Mouse (Mus musculus) limb, embryonic 11.5 days (tissue): ENCODE results near the gene Hspa12a. TPM values are rescaled to one million over a fixed set of nuclear protein-coding genes. Genes with fewer than 3 reads are reported as not detected.

ENCODE experiments used
- ATAC-seq: fragments of 200-750 bp; cut with Nextera tagmentation; 2 replicates; pipeline ENCODE4 v1.8.0; 2017; ENCODE audit warnings: low read depth; ENCODE audit not compliant: insufficient number of reproducible peaks, low FRiP score, low TSS enrichment
- DNase-seq: peaks from one replicate; pipeline ENCODE4 v3.0.0-alpha.2; 2015; ENCODE audit warnings: low spot score
- H3K27ac ChIP-seq: fragments of 300-500 bp; sonication (generic); replicated peaks from 2 replicates; pipeline ENCODE4 v1.5.1; 2014; ENCODE audit warnings: low read depth, mild to moderate bottlenecking, low read length
- H3K27me3 ChIP-seq: fragments of 300-500 bp; sonication (generic); 2 replicates; pipeline ENCODE4 v1.6.1; 2014; ENCODE audit warnings: mild to moderate bottlenecking, low read length, mixed read lengths; ENCODE audit not compliant: control insufficient read depth, insufficient read depth
- H3K36me3 ChIP-seq: fragments of 300-500 bp; sonication (generic); 2 replicates; pipeline ENCODE4 v1.6.1; 2014; ENCODE audit warnings: mild to moderate bottlenecking, low read length, moderate library complexity, mixed read lengths; ENCODE audit not compliant: control insufficient read depth, insufficient read depth
- H3K4me1 ChIP-seq: fragments of 300-500 bp; sonication (generic); 2 replicates; pipeline ENCODE4 v1.6.1; 2014; ENCODE audit warnings: low read length, mixed read lengths; ENCODE audit not compliant: control insufficient read depth, insufficient read depth
- H3K4me2 ChIP-seq: fragments of 300-500 bp; sonication (generic); 2 replicates; pipeline ENCODE4 v1.6.1; 2014; ENCODE audit warnings: low read depth, mild to moderate bottlenecking, moderate library complexity; ENCODE audit not compliant: severe bottlenecking
- H3K4me3 ChIP-seq: fragments of 300-500 bp; sonication (generic); 2 replicates; pipeline ENCODE4 v1.5.1; 2014; ENCODE audit warnings: low read depth, low read length
- H3K9ac ChIP-seq: fragments of 300-500 bp; sonication (generic); 2 replicates; pipeline ENCODE4 v1.6.1; 2014; ENCODE audit warnings: mild to moderate bottlenecking, low read length
- H3K9me3 ChIP-seq: fragments of 300-500 bp; sonication (generic); 2 replicates; pipeline ENCODE4 v1.6.1; 2016; ENCODE audit warnings: low read length; ENCODE audit not compliant: control insufficient read depth
- WGBS: fragments of 180-500 bp; shearing (Covaris S2); extraction: QIAGEN DNeasy Blood & Tissue Kit; methylation state at CpG from one replicate; pipeline ENCODE4 v1.1.7; 2014; 5-methylcytosine and 5-hydroxymethylcytosine counted together
- polyA plus RNA-seq: library from polyadenylated mRNA; unstranded; fragments of >200 nt; fragmentation: Nextera tagmentation; extraction: Ambion mirVana; gene quantifications from 2 replicates; pipeline ENCODE4 v1.2.1, GENCODE M21; 2014

The Hspa12a gene
- polyA plus RNA-seq, 1 experiment from 2014 or later = 3.0 TPM

- Histone ChIP-seq H3K4me2 (no peak overlapping the region), H3K4me3 (no peak overlapping the region), H3K4me1 (no peaks in the 10 kb centered on the region), H3K36me3 (no peaks in the 10 kb centered on the region), H3K9ac (no peak overlapping the region), H3K27ac (no peak overlapping the region), H3K9me3 (no peaks in the 10 kb centered on the region), H3K27me3 (0 out of 2 replicates have a peak, but pooled peaks cover 2% of the 10 kb centered on the region)
- ATAC-seq (no peak), DNase-seq (no peak)
- 83% methylated on average over 13 of the region's 13 CpGs for WGBS
These were observed 93.9 kb downstream of the Hspa12a start for GRCm38 (mm10) chr19:58849333-58850131.

- ATAC-seq (no peak), DNase-seq (no peak)
- Histone ChIP-seq H3K9ac (no peak overlapping the region), H3K27ac (no peak overlapping the region), H3K36me3 (no peaks in the 10 kb centered on the region), H3K4me2 (no peak overlapping the region), H3K27me3 (0 out of 2 replicates have a peak, but pooled peaks cover 2% of the 10 kb centered on the region), H3K4me1 (no peaks in the 10 kb centered on the region), H3K9me3 (no peaks in the 10 kb centered on the region), H3K4me3 (no peak overlapping the region)
- 82% methylated on average over 3 of the region's 3 CpGs for WGBS
These were observed 99.8 kb downstream of the Hspa12a start for GRCm38 (mm10) chr19:58843606-58844005.

- H3K4me1 ChIP-seq = no peaks in the 10 kb centered on the region
- H3K4me3 ChIP-seq = no peak overlapping the region
- WGBS = 82% methylated on average over 5 of the region's 5 CpGs
These were observed 102.7 kb downstream of the Hspa12a start for GRCm38 (mm10) chr19:58840721-58841271.

GRCm38 (mm10) chr19:58839806-58840205, 103.6 kb downstream of the Hspa12a start:
- H3K9me3 ChIP-seq = no peaks in the 10 kb centered on the region
- H3K9ac ChIP-seq = no peak overlapping the region
- no peak for DNase-seq
- H3K27ac ChIP-seq = no peak overlapping the region
- no peak overlapping the region for H3K4me3 ChIP-seq
- ATAC-seq = no peak
- WGBS = 93% methylated on average over 4 of the region's 4 CpGs
- H3K27me3 ChIP-seq = no peaks in the 10 kb centered on the region
- H3K36me3 ChIP-seq = no peaks in the 10 kb centered on the region
- H3K4me2 ChIP-seq = no peak overlapping the region
- H3K4me1 ChIP-seq = no peaks in the 10 kb centered on the region

More at GRCm38 (mm10) chr19:58840721-58841271, 102.7 kb downstream of the Hspa12a start:
- Histone ChIP-seq H3K4me2 (no peak overlapping the region), H3K27me3 (0 out of 2 replicates have a peak, but pooled peaks cover 2% of the 10 kb centered on the region), H3K36me3 (no peaks in the 10 kb centered on the region), H3K27ac (no peak overlapping the region), H3K9ac (no peak overlapping the region), H3K9me3 (no peaks in the 10 kb centered on the region)
- ATAC-seq = no peak
- DNase-seq = no peak

- H3K9ac ChIP-seq = no peak overlapping the region
- H3K9me3 ChIP-seq = no peaks in the 10 kb centered on the region
- ATAC-seq = no peak
- no peak overlapping the region for H3K4me3 ChIP-seq
- no peaks in the 10 kb centered on the region for H3K27me3 ChIP-seq
- H3K4me1 ChIP-seq = no peaks in the 10 kb centered on the region
- H3K36me3 ChIP-seq = no peaks in the 10 kb centered on the region
- DNase-seq = no peak
- no peak overlapping the region for H3K27ac ChIP-seq
- 66% methylated on average over 3 of the region's 3 CpGs for WGBS
- H3K4me2 ChIP-seq = no peak overlapping the region
These were observed 104.1 kb downstream of the Hspa12a start for GRCm38 (mm10) chr19:58839345-58839744.

- H3K4me2 ChIP-seq = no peak overlapping the region
- no peaks in the 10 kb centered on the region for H3K27me3 ChIP-seq
- H3K4me3 ChIP-seq = no peak overlapping the region
- no peaks in the 10 kb centered on the region for H3K4me1 ChIP-seq
- no peak for ATAC-seq
- H3K9ac ChIP-seq = no peak overlapping the region
- no peaks in the 10 kb centered on the region for H3K36me3 ChIP-seq
- 74% methylated on average over 9 of the region's 9 CpGs for WGBS
- no peaks in the 10 kb centered on the region for H3K9me3 ChIP-seq
- no peak overlapping the region for H3K27ac ChIP-seq
- no peak for DNase-seq
These were observed 104.7 kb downstream of the Hspa12a start for GRCm38 (mm10) chr19:58838706-58839105.

GRCm38 (mm10) chr19:58833639-58834180, 109.7 kb downstream of the Hspa12a start:
- no peak overlapping the region for H3K9ac ChIP-seq
- H3K36me3 ChIP-seq = no peaks in the 10 kb centered on the region
- H3K27me3 ChIP-seq = no peaks in the 10 kb centered on the region
- no peak overlapping the region for H3K4me3 ChIP-seq
- WGBS = 59% methylated on average over 13 of the region's 13 CpGs
- H3K9me3 ChIP-seq = no peaks in the 10 kb centered on the region
- H3K4me2 ChIP-seq = no peak overlapping the region
- no peak for ATAC-seq
- H3K4me1 ChIP-seq = no peaks in the 10 kb centered on the region
- no peak for DNase-seq
- no peak overlapping the region for H3K27ac ChIP-seq

- no peaks in the 10 kb centered on the region for H3K27me3 ChIP-seq
- no peak overlapping the region for H3K4me3 ChIP-seq
- H3K4me1 ChIP-seq = no peaks in the 10 kb centered on the region
- DNase-seq = no peak
- ATAC-seq = no peak
- 84% methylated on average over 2 of the region's 2 CpGs for WGBS
- no peak overlapping the region for H3K9ac ChIP-seq
- H3K4me2 ChIP-seq = no peak overlapping the region
- H3K36me3 ChIP-seq = no peaks in the 10 kb centered on the region
- H3K27ac ChIP-seq = no peak overlapping the region
- no peaks in the 10 kb centered on the region for H3K9me3 ChIP-seq
These were observed 110.5 kb downstream of the Hspa12a start for GRCm38 (mm10) chr19:58832988-58833387.
